28 mouse cellular contexts compared by ENCODE assay signal in genomic region chr2:148021016-148021415, GRCm38 (mm10). TPM values are rescaled to one million over a fixed set of nuclear protein-coding genes. Genes with fewer than 3 reads are reported as not detected.
DNase-seq lines count a peak whose midpoint lies in the region; ATAC-seq and TF ChIP-seq lines count a peak whose summit lies in the region.
"Had no signal": no experiment of that assay in that cellular context is flagged by ENCODE, and none has a peak within 500 bp of the region (broad histone marks: within the 10 kb centered on the region; RNA-seq: fewer than 3 reads in every experiment).

No protein-coding gene starts in this region.

- no peaks in the 10 kb centered on the region for H3K9me3 ChIP-seq in lung, embryonic 14.5 days (ENCODE audit: low read depth, low read length)
- H3K9me3 ChIP-seq in midbrain, embryonic 11.5 days (ENCODE audit: control insufficient read depth, low read length), result no peaks in the 10 kb centered on the region
- no peaks in the 10 kb centered on the region for H3K9me3 ChIP-seq in midbrain, embryonic 14.5 days (ENCODE audit: control insufficient read depth, low read length)
- H3K9me3 ChIP-seq: liver, embryonic 12.5 days; neural tube, embryonic 12.5 days had no signal

- WGBS in lung, embryonic 14.5 days, result 17% methylated on average over 9 of the region's 9 CpGs
- WGBS in midbrain, embryonic 11.5 days, result 18% methylated on average over 9 of the region's 9 CpGs
- 9% methylated on average over 9 of the region's 9 CpGs for WGBS in midbrain, embryonic 14.5 days

- intact Hi-C loops in heart, postnatal 14 days (cut with DNase I), result no loop called here

- no peaks in the 10 kb centered on the region for H3K36me3 ChIP-seq in lung, embryonic 14.5 days (ENCODE audit: insufficient read depth)
- H3K36me3 ChIP-seq in midbrain, embryonic 11.5 days (ENCODE audit: control insufficient read depth, insufficient read depth, low read length), result no peaks in the 10 kb centered on the region
- no peaks in the 10 kb centered on the region for H3K36me3 ChIP-seq in midbrain, embryonic 14.5 days (ENCODE audit: control insufficient read depth, insufficient read depth, low read length)
- H3K36me3 ChIP-seq: liver, embryonic 12.5 days; neural tube, embryonic 12.5 days had no signal

- H3K4me3 ChIP-seq in lung, embryonic 14.5 days (ENCODE audit: low read depth, low read length), result no peak overlapping the region; the same call in 1 of the 2 replicates
- peak overlapping the region; percentile 8; the same call in 1 of the 2 replicates for H3K4me3 ChIP-seq in midbrain, embryonic 11.5 days (ENCODE audit: low read depth, low read length)
- H3K4me3 ChIP-seq in midbrain, embryonic 14.5 days (replicated peaks; ENCODE audit: low read depth, low read length), result no peak overlapping the region
- H3K4me3 ChIP-seq: liver, embryonic 12.5 days; myocyte; neural tube, embryonic 12.5 days had no signal

- H3K9ac ChIP-seq in lung, embryonic 14.5 days, result no peak overlapping the region
- H3K9ac ChIP-seq in midbrain, embryonic 11.5 days (ENCODE audit: low read length), result 0 out of 2 replicates have a peak overlapping the region, but pooled peaks have one; percentile 25
- no peak overlapping the region for H3K9ac ChIP-seq in midbrain, embryonic 14.5 days (replicated peaks; ENCODE audit: low read length)
- H3K9ac ChIP-seq: liver, embryonic 12.5 days; liver, postnatal 0 days; neural tube, embryonic 12.5 days had no signal

- peak; percentile 71 for DNase-seq in heart, adult 11 months
- DNase-seq in heart, postnatal 14 days, result no peak
- no peak for DNase-seq in lung, embryonic 14.5 days
- DNase-seq in lung, postnatal 25 days (ENCODE audit: low spot score), result no peak
- peak; percentile 91 for DNase-seq in midbrain, embryonic 11.5 days (ENCODE audit: low spot score, missing footprints)
- DNase-seq in midbrain, embryonic 14.5 days, result no peak
- DNase-seq in retina, postnatal 1 day, result peak; percentile 78
- DNase-seq: adrenal gland, postnatal 14 days; cerebellum, adult 11-12 months; cerebellum, adult 9-11 months; gastrocnemius, postnatal 25 days; heart, adult 18-20 months; heart, postnatal 4 days; kidney, adult 18-20 months; layer of hippocampus, postnatal 36 days; left cerebral cortex, postnatal 4 days; liver, postnatal 0 days; thymus, adult 2 months; thymus, postnatal 36 days had no signal

- H3K27me3 ChIP-seq in lung, embryonic 14.5 days (ENCODE audit: insufficient read depth, low read length), result peaks cover 22% of the 10 kb centered on the region; the same call in 1 of the 2 replicates
- peaks cover 54% of the 10 kb centered on the region for H3K27me3 ChIP-seq in midbrain, embryonic 11.5 days (ENCODE audit: control insufficient read depth, insufficient read depth, low read length)
- peaks cover 77% of the 10 kb centered on the region for H3K27me3 ChIP-seq in midbrain, embryonic 14.5 days (ENCODE audit: control insufficient read depth, insufficient read depth, low read length)

- TF ChIP-seq CTCF in lung, embryonic 14.5 days (IDR thresholded peaks at IDR 0.05; ENCODE audit: low read depth), result no peak

- H3K4me1 ChIP-seq in lung, embryonic 14.5 days (ENCODE audit: insufficient read depth), result peaks cover 9% of the 10 kb centered on the region; the same call in 1 of the 2 replicates
- H3K4me1 ChIP-seq in midbrain, embryonic 11.5 days (ENCODE audit: control insufficient read depth, insufficient read depth, low read length), result peaks cover 6% of the 10 kb centered on the region; the same call in 1 of the 2 replicates
- no peaks in the 10 kb centered on the region for H3K4me1 ChIP-seq in midbrain, embryonic 14.5 days (ENCODE audit: control insufficient read depth, insufficient read depth, low read length)
- H3K4me1 ChIP-seq: neural tube, embryonic 12.5 days had no signal

- peak overlapping the region; percentile 33; the same call in 1 of the 2 replicates for H3K27ac ChIP-seq in lung, embryonic 14.5 days (ENCODE audit: low read depth)
- H3K27ac ChIP-seq in midbrain, embryonic 11.5 days (ENCODE audit: low read depth, low read length), result peak overlapping the region; percentile 25; the same call in 1 of the 2 replicates
- no peak overlapping the region for H3K27ac ChIP-seq in midbrain, embryonic 14.5 days (replicated peaks; ENCODE audit: low read depth, low read length)
- H3K27ac ChIP-seq: kidney, postnatal 0 days; liver, embryonic 12.5 days; neural tube, embryonic 12.5 days had no signal

- ATAC-seq in lung, embryonic 14.5 days (ENCODE audit: insufficient read depth), result no peak
- ATAC-seq in midbrain, embryonic 11.5 days (ENCODE audit: low FRiP score), result peak; percentile 15
- ATAC-seq in midbrain, embryonic 14.5 days (ENCODE audit: low FRiP score, low TSS enrichment), result no peak
- ATAC-seq: CD4-positive, CD25-positive, alpha-beta regulatory T cell, adult 4 months; forebrain, embryonic 14.5 days; liver, embryonic 12.5 days; liver, postnatal 0 days had no signal

- H3K4me2 ChIP-seq in lung, embryonic 14.5 days, result peak overlapping the region; percentile 31
- H3K4me2 ChIP-seq in midbrain, embryonic 11.5 days, result peak overlapping the region; percentile 27; the same call in 1 of the 2 replicates
- no peak overlapping the region for H3K4me2 ChIP-seq in midbrain, embryonic 14.5 days (ENCODE audit: low read length)
- H3K4me2 ChIP-seq: heart, embryonic 11.5 days; liver, embryonic 12.5 days; neural tube, embryonic 12.5 days had no signal

RNA-seq across cellular contexts. Expression of gene Foxa2, which starts 25.8 kb away (rescaled TPM):
- not detected for total RNA-seq in heart, postnatal 14 days (2021)
- polyA plus RNA-seq in lung, embryonic 14.5 days (2014; fragmentation: Nextera tagmentation; extraction: Ambion mirVana), result 41.5 and 43.2 TPM in 2 replicates
- 15.1 and 17.9 TPM in 2 replicates for polyA plus RNA-seq in midbrain, embryonic 11.5 days (2014; fragmentation: Nextera tagmentation; extraction: Ambion mirVana)
- 5.1 and 8.1 TPM in 2 replicates for polyA plus RNA-seq in midbrain, embryonic 14.5 days (2014; fragmentation: Nextera tagmentation; extraction: Ambion mirVana)
- total RNA-seq: gastrocnemius, adult 18-20 months; gastrocnemius, postnatal 25 days; heart, postnatal 4 days; layer of hippocampus, postnatal 36 days; left cerebral cortex, postnatal 4 days had no signal
- polyA plus RNA-seq: CD4-positive, CD25-positive, alpha-beta regulatory T cell, adult 4 months; frontal cortex, adult 2 months; kidney, postnatal 0 days had no signal

Comparison
In these comparisons a context has a peak if more than half of its experiments do, and no peak if none do; other contexts are left out.
1. DNase-seq: peak in heart, adult 11 months (single experiment), midbrain, embryonic 11.5 days (single experiment) and retina, postnatal 1 day (single experiment); none in heart, postnatal 14 days (0 of 2), lung, embryonic 14.5 days (single experiment), lung, postnatal 25 days (single experiment) and midbrain, embryonic 14.5 days (single experiment).